Mouse (Mus musculus) kidney, postnatal 0 days (tissue): Measurements from ENCODE around the gene Serpinb7. TPM values are rescaled to one million over a fixed set of nuclear protein-coding genes. Genes with fewer than 3 reads are reported as not detected.
A peak's percentile ranks its signal among the peaks of the same experiment; 100 is the strongest.

Source experiments
- ATAC-seq: fragments of 200-750 bp; cut with Nextera tagmentation; replicated peaks from 2 replicates; pipeline ENCODE4 v1.8.0; 2017; ENCODE audit warnings: low read depth, moderate number of reproducible peaks, moderate TSS enrichment, moderate library complexity; ENCODE audit not compliant: low FRiP score
- DNase-seq: peaks from one replicate; pipeline ENCODE4 v3.0.0-alpha.2; 2016; ENCODE audit warnings: low spot score
- H3K27ac ChIP-seq: fragments of 300-500 bp; sonication (generic); 2 replicates; pipeline ENCODE4 v1.5.1; 2014; ENCODE audit warnings: mild to moderate bottlenecking
- H3K27me3 ChIP-seq: fragments of 300-500 bp; sonication (generic); 2 replicates; pipeline ENCODE4 v1.6.1; 2014; ENCODE audit warnings: low read length, mixed read lengths; ENCODE audit not compliant: insufficient read depth
- H3K36me3 ChIP-seq: fragments of 300-500 bp; sonication (generic); 2 replicates; pipeline ENCODE4 v1.6.1; 2014; ENCODE audit warnings: low read length, mixed read lengths; ENCODE audit not compliant: insufficient read depth
- H3K4me1 ChIP-seq: fragments of 300-500 bp; sonication (generic); replicated peaks from 2 replicates; pipeline ENCODE4 v1.6.1; 2014; ENCODE audit warnings: antibody characterized with exemption, low read length, mixed read lengths; ENCODE audit not compliant: insufficient read depth
- H3K4me2 ChIP-seq: fragments of 300-500 bp; sonication (generic); 2 replicates; pipeline ENCODE4 v1.6.1; 2014; ENCODE audit warnings: mild to moderate bottlenecking, low read length, moderate library complexity, mixed read lengths
- H3K4me3 ChIP-seq: fragments of 300-500 bp; sonication (generic); replicated peaks from 2 replicates; pipeline ENCODE4 v1.5.1; 2014; ENCODE audit warnings: low read depth, low read length
- H3K9ac ChIP-seq: fragments of 300-500 bp; sonication (generic); 2 replicates; pipeline ENCODE4 v1.6.1; 2014; ENCODE audit warnings: low read depth, low read length
- H3K9me3 ChIP-seq: fragments of 300-500 bp; sonication (generic); replicated peaks from 2 replicates; pipeline ENCODE4 v1.6.1; 2016; ENCODE audit warnings: low read length, inconsistent platforms, mixed read lengths
- CTCF ChIP-seq: IDR thresholded peaks from 2 replicates; pipeline ENCODE4 v1.5.1; 2016; ENCODE audit warnings: antibody characterized with exemption, low read depth, mild to moderate bottlenecking, moderate library complexity
- WGBS: fragments of 180-500 bp; shearing (Covaris S2); extraction: QIAGEN DNeasy Blood & Tissue Kit; methylation state at CpG from one replicate; pipeline ENCODE4 v1.1.7; 2014; 5-methylcytosine and 5-hydroxymethylcytosine counted together
- polyA plus RNA-seq: library from polyadenylated mRNA; unstranded; fragments of >200 nt; fragmentation: Nextera tagmentation; extraction: Ambion mirVana; gene quantifications from 2 replicates; pipeline ENCODE4 v1.2.1, GENCODE M21; 2015

The Serpinb7 gene
- polyA plus RNA-seq, 1 experiment from 2014 or later = not detected

DNA sequence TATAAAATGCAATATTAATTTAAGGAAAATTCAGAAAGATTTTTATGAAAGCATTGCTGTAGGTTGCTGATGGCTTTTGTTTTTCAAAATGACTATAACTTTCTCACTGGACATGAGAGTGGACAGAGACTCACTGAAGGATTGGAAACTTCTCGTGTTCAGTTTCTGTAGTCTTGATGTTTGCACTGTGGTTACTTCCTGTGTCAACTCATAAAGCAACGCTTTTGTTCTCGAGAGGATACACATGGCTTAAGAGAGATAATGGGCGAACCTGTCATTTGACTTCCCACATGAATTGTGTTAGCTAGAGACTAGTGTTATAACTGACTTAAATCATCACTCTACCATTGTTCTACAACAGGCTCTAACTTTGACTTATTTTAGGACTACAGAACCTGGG lies 22.5 kb upstream of the Serpinb7 start:
- Histone ChIP-seq H3K4me2 (no peak overlapping the region), H3K9me3 (no peaks in the 10 kb centered on the region), H3K9ac (no peak overlapping the region), H3K27me3 (no peaks in the 10 kb centered on the region), H3K4me1 (no peaks in the 10 kb centered on the region), H3K27ac (no peak overlapping the region), H3K4me3 (no peak overlapping the region), H3K36me3 (no peaks in the 10 kb centered on the region)
- DNase-seq = peak; percentile 19
- no peak for ATAC-seq
- no peak for TF ChIP-seq CTCF
- WGBS = 56% methylated on average over 4 of the region's 4 CpGs

DNA sequence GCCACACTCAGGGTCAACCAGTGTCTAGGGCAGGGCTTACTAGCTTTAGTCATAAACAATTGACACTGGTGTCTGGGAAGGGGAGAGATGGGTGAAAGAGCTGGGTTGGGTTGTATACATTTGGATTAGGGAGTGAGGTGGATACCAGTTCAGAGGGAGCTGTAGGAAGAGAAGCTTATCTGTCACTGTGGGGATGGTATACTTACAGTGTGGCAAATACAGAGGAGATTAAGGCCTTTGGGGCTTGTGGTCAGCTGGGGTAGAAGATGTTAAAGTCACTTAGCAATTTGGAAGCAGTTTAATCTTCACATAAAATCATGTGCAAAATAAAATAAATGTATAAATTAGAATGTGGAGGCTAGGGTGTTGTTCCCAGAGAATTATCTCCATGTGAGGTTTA lies 21.1 kb upstream of the Serpinb7 start:
- no peak for DNase-seq
- H3K4me2 ChIP-seq = no peak overlapping the region

DNA sequence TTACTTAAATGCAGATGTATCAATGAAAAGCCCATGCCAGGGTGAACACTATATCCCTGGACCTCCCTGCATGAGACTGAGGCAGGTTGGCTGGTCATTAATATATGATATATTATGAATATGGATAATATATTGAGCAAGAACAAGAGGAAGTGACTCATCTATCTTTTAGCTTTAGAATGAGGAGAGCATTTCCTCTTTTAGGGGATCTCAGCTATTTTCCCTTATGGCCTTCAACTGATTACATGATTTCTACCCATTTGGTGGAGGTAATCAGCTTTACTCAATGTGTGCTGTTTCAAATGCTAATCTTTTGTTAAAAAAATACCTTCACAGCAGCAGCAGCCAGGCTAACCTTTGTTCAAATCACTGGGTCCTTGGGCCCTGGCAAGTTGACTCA lies 18.0 kb upstream of the Serpinb7 start:
- Histone ChIP-seq H3K4me2 (no peak overlapping the region), H3K4me3 (no peak overlapping the region), H3K9me3 (no peaks in the 10 kb centered on the region), H3K27ac (no peak overlapping the region), H3K4me1 (no peaks in the 10 kb centered on the region), H3K9ac (no peak overlapping the region), H3K36me3 (no peaks in the 10 kb centered on the region), H3K27me3 (no peaks in the 10 kb centered on the region)
- DNase-seq (no peak), ATAC-seq (no peak)
- no peak for TF ChIP-seq CTCF

More for the DNA sequence above, 21.1 kb upstream of the Serpinb7 start:
- Histone ChIP-seq H3K9me3 (no peaks in the 10 kb centered on the region), H3K27ac (no peak overlapping the region), H3K4me3 (no peak overlapping the region), H3K9ac (no peak overlapping the region), H3K27me3 (no peaks in the 10 kb centered on the region), H3K36me3 (no peaks in the 10 kb centered on the region), H3K4me1 (no peaks in the 10 kb centered on the region)
- ATAC-seq = no peak
- no peak for TF ChIP-seq CTCF

DNA sequence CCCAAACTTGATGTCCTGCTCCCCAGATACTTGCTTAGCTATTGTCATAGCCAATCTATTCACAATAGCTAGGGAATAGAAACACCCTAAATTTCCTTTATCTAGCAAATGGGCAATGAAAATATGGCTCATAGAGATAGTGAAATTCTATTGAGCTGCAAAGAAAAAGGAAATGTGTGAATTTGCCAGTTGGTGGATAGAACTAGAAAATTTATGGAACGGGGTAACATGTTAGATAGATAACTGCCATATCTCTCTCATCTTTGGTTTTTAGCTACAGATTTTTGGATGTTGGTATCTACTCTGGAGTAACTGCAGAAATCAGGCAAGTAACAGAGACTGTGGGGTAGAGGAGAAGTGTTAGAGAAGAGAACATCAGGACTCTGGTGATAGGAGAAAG lies 17.1 kb upstream of the Serpinb7 start:
- Histone ChIP-seq H3K4me1 (no peaks in the 10 kb centered on the region), H3K27ac (no peak overlapping the region), H3K4me3 (no peak overlapping the region), H3K4me2 (no peak overlapping the region), H3K36me3 (no peaks in the 10 kb centered on the region), H3K9me3 (no peaks in the 10 kb centered on the region), H3K9ac (no peak overlapping the region), H3K27me3 (no peaks in the 10 kb centered on the region)
- 90% methylated on average over 1 of the region's 1 CpGs for WGBS
- ATAC-seq (no peak), DNase-seq (no peak)
- no peak for TF ChIP-seq CTCF

DNA sequence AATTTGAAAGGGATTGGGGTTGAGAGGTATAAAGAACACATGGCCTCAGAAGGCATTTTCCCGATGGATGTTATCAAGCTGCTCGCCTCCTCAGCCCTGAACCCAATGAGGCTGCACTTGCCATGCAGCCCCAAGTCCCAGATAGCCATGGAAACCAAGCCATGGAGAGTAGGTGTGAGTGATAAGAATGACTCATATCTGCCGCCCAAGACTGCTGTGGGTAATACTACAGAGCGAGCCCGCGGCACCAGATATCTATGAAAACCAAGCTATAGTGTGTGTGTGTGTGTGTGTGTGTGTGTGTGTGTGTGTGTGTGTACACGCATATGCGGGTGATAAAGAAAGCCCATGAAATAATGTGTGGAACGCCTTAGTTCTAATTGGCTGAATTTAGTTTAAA lies 14.9 kb upstream of the Serpinb7 start:
- ATAC-seq = no peak
- no peak for TF ChIP-seq CTCF

DNA sequence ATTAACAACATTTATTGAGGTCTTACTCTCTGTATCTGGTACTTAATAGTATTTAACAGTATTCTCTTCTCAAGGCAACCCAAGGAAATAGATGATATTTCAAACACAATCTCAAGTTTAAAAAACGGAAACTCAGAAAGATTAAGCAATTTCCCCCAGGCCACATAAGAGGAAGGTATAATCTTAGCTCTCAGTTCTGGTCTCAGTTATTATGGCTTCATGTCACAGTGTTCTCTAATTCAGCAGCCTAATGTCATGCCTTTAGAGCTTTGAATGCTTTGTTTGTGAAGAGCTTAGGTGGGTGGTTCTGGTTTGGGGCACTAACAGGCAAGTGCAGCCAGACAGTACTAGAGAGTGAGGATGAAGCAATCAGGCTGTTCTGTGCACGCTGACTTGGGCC lies 9.7 kb upstream of the Serpinb7 start:
- Histone ChIP-seq H3K9me3 (no peaks in the 10 kb centered on the region), H3K9ac (no peak overlapping the region), H3K27me3 (no peaks in the 10 kb centered on the region), H3K4me1 (no peaks in the 10 kb centered on the region), H3K36me3 (no peaks in the 10 kb centered on the region), H3K4me2 (no peak overlapping the region), H3K27ac (no peak overlapping the region), H3K4me3 (no peak overlapping the region)
- no peak for TF ChIP-seq CTCF
- WGBS = 69% methylated on average over 2 of the region's 2 CpGs
- ATAC-seq (no peak), DNase-seq (no peak)

More for the DNA sequence above, 14.9 kb upstream of the Serpinb7 start:
- no peak overlapping the region for H3K9ac ChIP-seq
- WGBS = 93% methylated on average over 9 of the region's 9 CpGs
- H3K27me3 ChIP-seq = no peaks in the 10 kb centered on the region
- no peak overlapping the region for H3K27ac ChIP-seq
- no peak overlapping the region for H3K4me2 ChIP-seq
- no peak for DNase-seq
- H3K9me3 ChIP-seq = no peaks in the 10 kb centered on the region
- H3K4me3 ChIP-seq = no peak overlapping the region
- no peaks in the 10 kb centered on the region for H3K4me1 ChIP-seq
- H3K36me3 ChIP-seq = no peaks in the 10 kb centered on the region

DNA sequence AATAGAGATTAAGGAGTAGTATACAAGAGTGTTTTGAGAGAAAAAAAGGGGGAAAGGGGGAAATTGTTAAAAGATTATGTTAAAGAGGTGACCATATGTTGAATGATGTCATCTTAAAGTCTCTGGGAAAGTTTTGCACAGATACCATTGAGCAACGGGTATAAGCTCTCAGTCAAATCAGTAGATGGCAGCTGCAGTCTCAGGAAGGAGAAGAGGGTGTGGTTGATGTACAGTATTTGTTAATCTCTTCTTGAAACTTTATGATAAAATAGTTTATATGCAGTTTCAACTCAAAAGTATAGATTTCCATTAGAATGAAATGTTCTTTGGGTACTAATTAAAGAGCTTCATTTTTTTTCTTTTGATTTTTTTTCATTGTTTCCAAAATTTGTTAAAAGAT lies 2.0 kb upstream of the Serpinb7 start:
- H3K36me3 ChIP-seq = no peaks in the 10 kb centered on the region
- H3K9me3 ChIP-seq = no peaks in the 10 kb centered on the region
- H3K4me2 ChIP-seq = no peak overlapping the region
- no peaks in the 10 kb centered on the region for H3K4me1 ChIP-seq
- no peak overlapping the region for H3K27ac ChIP-seq
- H3K27me3 ChIP-seq = no peaks in the 10 kb centered on the region
- no peak for ATAC-seq
- H3K9ac ChIP-seq = no peak overlapping the region
- no peak for TF ChIP-seq CTCF
- no peak for DNase-seq
- WGBS = 76% methylated on average over 1 of the region's 1 CpGs
- no peak overlapping the region for H3K4me3 ChIP-seq
